Mouse (Mus musculus) heart, postnatal 0 days (tissue): ENCODE measurements at regions not wholly inside any gene's neighbourhood (a gene's known extent, or its start where the extent isn't known, plus 50 kb on each side); places are given as distances from the start of the nearest gene placed in this dataset.
"Not testable (repeated sequence)": the region's sequence is repeated elsewhere in the genome, so short reads cannot be mapped to it uniquely, and the experiment has no call there.

ENCODE experiments used
- ATAC-seq: fragments of 200-750 bp; cut with Nextera tagmentation; 2 replicates; pipeline ENCODE4 v1.8.0; 2017; ENCODE audit warnings: low read depth, moderate number of reproducible peaks, moderate library complexity; ENCODE audit not compliant: insufficient read depth
- DNase-seq: peaks from one replicate; pipeline ENCODE4 v3.0.0-alpha.2; 2016; ENCODE audit warnings: low spot score
- H3K27ac ChIP-seq: fragments of 300-500 bp; sonication (generic); 2 replicates; pipeline ENCODE4 v1.5.1; 2014; ENCODE audit warnings: low read depth, mild to moderate bottlenecking
- H3K27me3 ChIP-seq: fragments of 300-500 bp; sonication (generic); 2 replicates; pipeline ENCODE4 v1.6.1; 2014; ENCODE audit warnings: low read length, mixed read lengths; ENCODE audit not compliant: control insufficient read depth, insufficient read depth
- H3K36me3 ChIP-seq: fragments of 300-500 bp; sonication (generic); replicated peaks from 2 replicates; pipeline ENCODE4 v1.6.1; 2014; ENCODE audit warnings: low read length, mixed read lengths; ENCODE audit not compliant: control insufficient read depth, insufficient read depth
- H3K4me1 ChIP-seq: fragments of 300-500 bp; sonication (generic); 2 replicates; pipeline ENCODE4 v1.6.1; 2014; ENCODE audit warnings: antibody characterized with exemption; ENCODE audit not compliant: control insufficient read depth, insufficient read depth
- H3K4me2 ChIP-seq: fragments of 300-500 bp; sonication (generic); 2 replicates; pipeline ENCODE4 v1.6.1; 2014; ENCODE audit warnings: low read depth, mild to moderate bottlenecking, low read length, moderate library complexity
- H3K4me3 ChIP-seq: fragments of 300-500 bp; sonication (generic); 2 replicates; pipeline ENCODE4 v1.5.1; 2014; ENCODE audit warnings: low read depth, low read length
- H3K9ac ChIP-seq: fragments of 300-500 bp; sonication (generic); replicated peaks from 2 replicates; pipeline ENCODE4 v1.6.1; 2014; ENCODE audit warnings: low read depth, low read length, mixed read lengths
- H3K9me3 ChIP-seq: fragments of 300-500 bp; sonication (generic); replicated peaks from 2 replicates; pipeline ENCODE4 v1.6.1; 2016; ENCODE audit warnings: low read length; ENCODE audit not compliant: control insufficient read depth
- CTCF ChIP-seq: IDR thresholded peaks from 2 replicates; pipeline ENCODE4 v1.5.1; 2016; ENCODE audit warnings: antibody characterized with exemption, control low read depth, low read depth
- EP300 ChIP-seq: IDR thresholded peaks from 2 replicates; pipeline ENCODE4 v1.6.1; 2016; ENCODE audit warnings: antibody characterized with exemption, low read depth
- WGBS: fragments of 180-500 bp; shearing (Covaris S2); extraction: QIAGEN DNeasy Blood & Tissue Kit; methylation state at CpG from one replicate; pipeline ENCODE4 v1.1.7; 2014; 5-methylcytosine and 5-hydroxymethylcytosine counted together

DNA sequence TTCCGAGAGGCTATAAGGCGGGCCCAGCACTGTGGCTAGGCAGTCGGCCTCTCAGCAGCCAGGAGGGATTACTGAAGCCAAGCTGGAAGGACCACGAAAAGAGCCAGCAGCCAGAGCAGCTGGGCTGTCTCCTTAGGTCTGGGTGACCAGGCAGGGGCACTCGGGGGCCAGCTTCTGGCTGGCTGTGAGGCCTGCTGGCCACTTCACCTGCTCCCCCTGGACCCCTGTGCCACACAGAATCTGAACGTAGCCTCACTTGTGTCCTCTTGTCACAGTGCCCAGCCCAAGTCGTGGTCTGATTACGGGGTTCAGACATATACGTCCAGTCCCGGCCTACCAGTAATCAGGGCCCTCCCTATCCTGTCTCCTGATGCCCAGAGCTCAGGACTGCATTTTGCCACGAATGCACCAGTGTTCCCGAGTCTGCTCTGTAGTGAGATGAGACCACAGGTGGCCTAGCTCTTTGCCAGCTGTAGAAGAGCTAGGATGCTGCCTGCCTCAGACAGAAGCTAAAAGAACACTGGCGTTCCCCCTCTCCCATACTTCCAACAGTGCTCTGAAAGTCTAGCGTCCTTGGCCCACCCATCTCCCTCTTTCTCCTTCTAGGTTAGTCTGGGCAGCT lies 89.4 kb upstream of the Lemd2 start:
- H3K4me1 ChIP-seq, result 0 out of 2 replicates have a peak, but pooled peaks cover 3% of the 10 kb centered on the region
- no peak overlapping the region for H3K4me3 ChIP-seq
- 0 out of 2 replicates have a peak, but pooled peaks cover 4% of the 10 kb centered on the region for H3K9me3 ChIP-seq
- TF ChIP-seq EP300 (no peak), CTCF (no peak)
- no peaks in the 10 kb centered on the region for H3K36me3 ChIP-seq
- H3K9ac ChIP-seq, result no peak overlapping the region
- no peak for ATAC-seq
- no peaks in the 10 kb centered on the region for H3K27me3 ChIP-seq
- H3K4me2 ChIP-seq, result no peak overlapping the region
- no peak for DNase-seq
- no peak overlapping the region for H3K27ac ChIP-seq
- 80% methylated on average over 14 of the region's 14 CpGs for WGBS

DNA sequence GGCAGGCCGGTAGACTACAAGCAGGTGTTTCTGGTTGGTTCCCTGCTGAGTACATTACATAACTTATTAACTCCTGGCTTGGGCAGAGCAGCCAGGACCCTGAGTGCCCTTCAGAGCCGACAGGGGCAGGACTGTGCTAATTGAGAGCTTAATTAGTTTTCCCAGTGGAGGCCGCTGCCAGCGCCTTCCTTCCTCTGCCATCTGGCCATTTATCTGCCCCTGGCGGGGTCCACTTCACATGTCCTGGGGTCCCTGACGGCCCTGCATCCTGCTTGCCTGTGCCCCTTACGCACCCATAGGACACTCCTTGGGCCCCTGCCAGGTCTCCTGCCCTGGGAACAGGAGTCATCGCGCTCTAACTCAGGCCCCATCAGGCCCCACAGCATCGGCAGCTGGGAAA lies 87.4 kb upstream of the Lemd2 start:
- 0 out of 2 replicates have a peak, but pooled peaks cover 4% of the 10 kb centered on the region for H3K9me3 ChIP-seq
- H3K4me2 ChIP-seq, result no peak overlapping the region
- no peaks in the 10 kb centered on the region for H3K36me3 ChIP-seq
- no peak for DNase-seq
- no peaks in the 10 kb centered on the region for H3K4me1 ChIP-seq
- TF ChIP-seq EP300 (no peak), CTCF (no peak)
- no peaks in the 10 kb centered on the region for H3K27me3 ChIP-seq
- H3K27ac ChIP-seq, result no peak overlapping the region
- H3K9ac ChIP-seq, result no peak overlapping the region
- no peak overlapping the region for H3K4me3 ChIP-seq
- no peak for ATAC-seq
- 79% methylated on average over 10 of the region's 10 CpGs for WGBS

DNA sequence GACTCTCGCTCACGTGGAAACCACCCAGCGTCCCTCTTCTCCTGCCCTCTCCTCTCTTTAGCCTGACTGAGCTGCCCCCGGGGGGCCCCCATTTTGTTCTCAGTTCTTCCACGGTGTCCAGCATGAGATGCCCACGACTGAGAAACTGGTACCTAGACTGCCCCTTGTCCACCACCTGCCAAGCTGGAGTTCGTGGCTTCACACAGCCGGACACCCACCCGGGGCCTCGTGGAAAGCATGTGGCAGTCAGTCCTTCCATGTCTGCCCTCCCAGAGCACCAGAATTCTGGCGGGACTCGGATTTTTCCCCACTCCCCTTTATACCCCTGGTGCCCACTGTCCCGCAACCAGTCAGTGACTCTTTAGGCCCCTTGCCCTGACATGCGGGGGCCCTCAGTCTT lies 86.9 kb upstream of the Lemd2 start:
- Histone ChIP-seq H3K4me2 (no peak overlapping the region), H3K9me3 (0 out of 2 replicates have a peak, but pooled peaks cover under 1% of the 10 kb centered on the region), H3K27me3 (no peaks in the 10 kb centered on the region), H3K9ac (no peak overlapping the region), H3K27ac (no peak overlapping the region), H3K4me1 (no peaks in the 10 kb centered on the region), H3K36me3 (no peaks in the 10 kb centered on the region), H3K4me3 (no peak overlapping the region)
- ATAC-seq (no peak), DNase-seq (no peak)
- 87% methylated on average over 14 of the region's 14 CpGs for WGBS
- TF ChIP-seq CTCF (no peak), EP300 (no peak)

DNA sequence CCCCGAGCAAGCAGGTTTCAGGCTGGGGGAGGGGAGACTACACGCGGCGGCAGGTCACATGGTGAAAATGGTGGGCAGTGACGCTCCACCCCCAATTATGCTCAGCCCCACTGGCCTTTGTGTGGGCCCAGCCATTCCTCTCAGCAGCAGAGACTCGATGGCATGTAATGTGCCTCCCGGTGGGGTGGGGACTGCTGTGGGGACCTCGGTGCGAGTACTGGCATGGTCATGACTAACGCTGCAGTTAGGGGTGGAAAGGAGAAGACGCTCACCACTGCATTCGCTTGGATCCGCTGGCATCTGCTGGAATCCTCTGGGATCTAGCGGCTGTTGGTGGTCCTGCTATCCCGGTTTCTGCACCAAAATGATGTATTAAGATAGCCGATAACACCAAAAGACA lies 86.0 kb upstream of the Lemd2 start:
- no peak overlapping the region for H3K9ac ChIP-seq
- no peak for ATAC-seq
- no peak for DNase-seq
- no peak overlapping the region for H3K4me3 ChIP-seq
- WGBS, result 91% methylated on average over 16 of the region's 16 CpGs
- no peaks in the 10 kb centered on the region for H3K27me3 ChIP-seq
- no peak overlapping the region for H3K27ac ChIP-seq
- no peaks in the 10 kb centered on the region for H3K9me3 ChIP-seq
- no peaks in the 10 kb centered on the region for H3K4me1 ChIP-seq
- H3K36me3 ChIP-seq, result no peaks in the 10 kb centered on the region
- TF ChIP-seq CTCF, result no peak
- TF ChIP-seq EP300, result no peak
- H3K4me2 ChIP-seq, result no peak overlapping the region

DNA sequence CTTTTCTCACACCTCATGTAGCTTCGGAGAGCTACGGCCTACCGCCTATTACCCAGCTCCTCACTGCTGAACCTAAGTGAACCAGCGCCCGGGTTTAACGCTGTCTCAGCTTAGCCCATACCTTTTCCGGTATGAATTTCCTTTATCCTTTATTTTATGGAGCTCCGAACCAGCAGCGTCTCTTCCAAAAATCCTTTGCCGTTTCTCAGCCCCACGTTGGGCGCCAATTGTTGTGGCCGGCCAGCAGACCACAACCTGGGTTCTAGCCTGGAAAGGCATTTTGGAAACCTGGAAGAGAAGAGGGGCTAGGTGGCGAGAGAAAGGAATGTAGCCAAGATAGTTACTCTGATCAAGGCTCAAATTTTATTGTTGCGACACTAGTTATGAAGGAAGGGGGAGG lies 85.5 kb upstream of the Lemd2 start:
- not testable (repeated sequence) for H3K4me2 ChIP-seq, H3K27me3 ChIP-seq, H3K27ac ChIP-seq, H3K4me1 ChIP-seq, H3K4me3 ChIP-seq, ATAC-seq, H3K9me3 ChIP-seq, DNase-seq, H3K36me3 ChIP-seq, H3K9ac ChIP-seq
- 90% methylated on average over 13 of the region's 15 CpGs for WGBS

DNA sequence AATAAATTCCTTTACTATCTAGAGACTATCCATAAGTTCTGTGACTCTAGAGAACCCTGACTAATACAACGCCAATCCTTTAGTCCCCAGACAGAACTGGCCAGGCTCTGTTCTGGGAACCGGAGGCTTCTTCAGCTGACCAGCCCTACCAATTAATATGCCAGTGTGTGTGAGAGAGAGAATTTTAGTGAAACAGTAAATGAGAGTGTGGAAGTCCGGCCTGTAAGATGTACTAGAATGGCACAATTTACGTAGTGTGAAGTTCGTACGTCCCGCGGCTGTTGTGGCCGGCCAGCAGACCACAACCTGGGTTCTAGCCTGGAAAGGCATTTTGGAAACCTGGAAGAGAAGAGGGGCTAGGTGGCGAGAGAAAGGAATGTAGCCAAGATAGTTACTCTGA lies 83.7 kb upstream of the Lemd2 start:
- not testable (repeated sequence) for H3K27me3 ChIP-seq, H3K9ac ChIP-seq, H3K4me3 ChIP-seq, DNase-seq, H3K4me2 ChIP-seq, H3K36me3 ChIP-seq, H3K9me3 ChIP-seq, ATAC-seq, H3K4me1 ChIP-seq, H3K27ac ChIP-seq
- WGBS, result 93% methylated on average over 9 of the region's 10 CpGs
